9 mouse cellular contexts compared by ENCODE assay signal in the genomic region with DNA sequence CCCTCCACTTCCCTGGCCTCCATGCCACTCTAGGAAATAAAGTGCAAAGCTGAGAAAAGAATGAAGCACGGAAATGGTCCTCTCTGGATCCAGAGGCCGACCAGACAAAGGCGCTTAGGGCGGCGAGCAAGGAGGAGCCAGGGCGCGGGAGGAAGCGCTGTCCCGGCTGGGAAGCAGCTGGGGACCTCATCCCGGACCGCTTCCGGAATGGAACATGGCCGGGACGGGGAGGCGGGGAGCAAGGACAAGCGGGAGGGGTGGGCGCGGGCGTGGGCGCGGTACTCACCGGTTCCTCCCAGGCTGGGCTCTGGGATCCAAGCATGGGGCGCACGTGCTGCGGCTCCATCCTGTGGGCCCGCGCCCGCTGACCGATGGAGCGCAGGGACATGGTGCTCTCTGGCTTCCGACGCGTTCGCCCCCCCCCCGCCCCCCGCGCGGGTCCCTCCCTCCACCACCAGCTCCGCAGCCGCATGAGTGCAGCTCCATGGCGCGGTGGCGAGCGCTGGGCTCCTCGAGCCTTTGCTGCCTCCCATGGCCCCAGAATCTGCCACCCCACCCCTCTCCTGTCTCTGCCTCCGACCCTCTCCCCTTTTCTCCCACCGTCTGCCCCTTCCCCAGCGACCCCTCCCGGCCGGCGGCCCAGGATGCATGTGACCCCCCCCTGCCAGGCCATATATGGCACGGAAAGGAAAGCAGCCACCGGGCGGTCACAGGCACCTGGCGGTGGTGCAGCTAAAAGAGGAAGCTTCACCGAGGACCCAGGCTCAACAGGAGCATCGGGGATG. TPM values are rescaled to one million over a fixed set of nuclear protein-coding genes. Genes with fewer than 3 reads are reported as not detected.
A peak's percentile ranks its signal among the peaks of the same experiment; 100 is the strongest.
DNase-seq lines count a peak whose midpoint lies in the region; ATAC-seq and TF ChIP-seq lines count a peak whose summit lies in the region.
"Not testable (repeated sequence)": the region's sequence is repeated elsewhere in the genome, so short reads cannot be mapped to it uniquely, and the experiment has no call there.
"Had no signal": no experiment of that assay in that cellular context is flagged by ENCODE, and none has a peak within 500 bp of the region (broad histone marks: within the 10 kb centered on the region; RNA-seq: fewer than 3 reads in every experiment).

Gene Gm3411 (minus strand): TSS at position 320 of the 785 bp plus-strand sequence.

- not testable (repeated sequence) for H3K36me3 ChIP-seq in intestine, embryonic 14.5 days (ENCODE audit: control insufficient read depth, insufficient read depth, low read length); lung, postnatal 0 days (ENCODE audit: insufficient read depth, low read length)

- ATAC-seq in intestine, embryonic 14.5 days (replicated peaks; ENCODE audit: low FRiP score, low TSS enrichment, low read depth); lung, postnatal 0 days: not testable (repeated sequence)

- H3K27me3 ChIP-seq in intestine, embryonic 14.5 days (replicated peaks; ENCODE audit: control insufficient read depth, insufficient read depth, low read length); lung, postnatal 0 days (replicated peaks; ENCODE audit: insufficient read depth, low read length): not testable (repeated sequence)

- TF ChIP-seq CTCF in lung, postnatal 0 days (IDR thresholded peaks at IDR 0.05) = not testable (repeated sequence)

- not testable (repeated sequence) for H3K9me3 ChIP-seq in intestine, embryonic 14.5 days (ENCODE audit: control insufficient read depth, low read length); lung, postnatal 0 days (ENCODE audit: low read length)

- WGBS in intestine, embryonic 14.5 days = 2% methylated on average over 42 of the region's 57 CpGs
- WGBS in lung, postnatal 0 days = 3% methylated on average over 32 of the region's 57 CpGs

- peak within 1 kb of the TSS; percentile 38; the same call in 1 of the 2 replicates for H3K9ac ChIP-seq in intestine, embryonic 14.5 days (ENCODE audit: low read length)
- not testable (repeated sequence) for H3K9ac ChIP-seq in lung, postnatal 0 days (replicated peaks; ENCODE audit: low read depth)

- not testable (repeated sequence) for H3K4me1 ChIP-seq in intestine, embryonic 14.5 days (replicated peaks; ENCODE audit: control insufficient read depth, insufficient read depth, low read length); lung, postnatal 0 days (ENCODE audit: insufficient read depth, low read depth, low read length)

- H3K27ac ChIP-seq in intestine, embryonic 14.5 days (ENCODE audit: low read depth); lung, postnatal 0 days (ENCODE audit: low read length): not testable (repeated sequence)

- H3K4me2 ChIP-seq in intestine, embryonic 14.5 days (ENCODE audit: low read length) = peak within 1 kb of the TSS; percentile 55
- H3K4me2 ChIP-seq in lung, postnatal 0 days (replicated peaks; ENCODE audit: low read depth, low read length) = peak within 1 kb of the TSS; percentile 55

- not testable (repeated sequence) for TF ChIP-seq EP300 in lung, postnatal 0 days (IDR thresholded peaks at IDR 0.05)

- H3K4me3 ChIP-seq in intestine, embryonic 14.5 days (ENCODE audit: low read depth, low read length) = peak within 1 kb of the TSS; percentile 40
- peak within 1 kb of the TSS; percentile 25 for H3K4me3 ChIP-seq in lung, postnatal 0 days (ENCODE audit: low read depth, low read length)

- peak; percentile 37 for DNase-seq in ZHBTc4 (ENCODE audit: low read depth, low spot score)
- DNase-seq in embryo, embryonic 9.5 days (ENCODE audit: extremely low spot score) = peak; percentile 60
- DNase-seq in heart, adult 11 months = peak; percentile 98
- peak; percentile 74 for DNase-seq in intestine, embryonic 14.5 days (ENCODE audit: low spot score)
- peak; percentile 17 to 18 for DNase-seq in layer of hippocampus, postnatal 36 days
- peak; percentile 17 for DNase-seq in lung, postnatal 0 days (ENCODE audit: low spot score)
- peak; percentile 24 for DNase-seq in retina, embryonic 14.5 days (ENCODE audit: low spot score)
- peak; percentile 3 for DNase-seq in thymus, postnatal 25 days

RNA-seq across cellular contexts. Expression of gene Gm3411, which starts in this region (rescaled TPM):
- polyA plus RNA-seq in intestine, embryonic 14.5 days (2014; fragmentation: Nextera tagmentation; extraction: Ambion mirVana) = 2.1 and 2.4 TPM in 2 replicates
- total RNA-seq in layer of hippocampus, postnatal 36 days (2021) = 1 to 10 TPM; 2.1 to 2.8 TPM
- 0.19 and 0.39 TPM in 2 replicates for polyA plus RNA-seq in lung, postnatal 0 days (2015; fragmentation: Nextera tagmentation; extraction: Ambion mirVana)
- total RNA-seq: common myeloid progenitor, adult 5-6 weeks had no signal

Comparison
In these comparisons a context has a peak if more than half of its experiments do, and no peak if none do; other contexts are left out.
1. Peak in DNase-seq, H3K4me3 ChIP-seq and H3K4me2 ChIP-seq in lung, postnatal 0 days; RNA of the gene not detected or under 1 TPM.
2. DNase-seq: peak in every context shown above with its lines; median percentile 98 in heart, adult 11 months; 74 in intestine, embryonic 14.5 days; 60 in embryo, embryonic 9.5 days; 37 in ZHBTc4; 24 in retina, embryonic 14.5 days; 18 in layer of hippocampus, postnatal 36 days; 17 in lung, postnatal 0 days; 3 in thymus, postnatal 25 days.